Mouse (Mus musculus): ENCODE results near the gene Gpr108. TPM values are rescaled to one million over a fixed set of nuclear protein-coding genes. Genes with fewer than 3 reads are reported as not detected.
A peak's percentile ranks its signal among the peaks of the same experiment; 100 is the strongest.

Gene Gpr108
- polyA plus RNA-seq, 1 experiment from 2014 or later, result 61.7 TPM

GRCm38 (mm10) chr17:57231321-57231771 is 16.9 kb downstream of the Gpr108 start:
- no peaks in the 10 kb centered on the region for H3K27me3 ChIP-seq
- DNase-seq (ENCODE audit: low read depth, low spot score) (no peak), ATAC-seq (no peak)
- CTCF ChIA-PET, result interaction anchor here (0.9 to 2.1 kb wide), 4 partner anchors 9 to 103 kb away, joined by 3 to 12 read pairs (median 4); partner anchors contain the start of gene Gpr108
- POLR2A ChIA-PET, result interaction anchor here (0.6 kb wide), 1 partner anchor 42 kb away, joined by 4 read pairs; no protein-coding TSS in a partner anchor
- no peak for TF ChIP-seq CTCF (IDR thresholded peaks at IDR 0.05)
- in situ Hi-C loops (cut with MboI; ENCODE audit: low pct_unique_long_range_greater_than_20kb), result no loop called here

GRCm38 (mm10) chr17:57230728-57231125 is 17.5 kb downstream of the Gpr108 start:
- no peaks in the 10 kb centered on the region for H3K27me3 ChIP-seq
- ATAC-seq (no peak), DNase-seq (ENCODE audit: low read depth, low spot score) (no peak)
- in situ Hi-C loops (cut with MboI; ENCODE audit: low pct_unique_long_range_greater_than_20kb), result no loop called here
- ChIA-PET CTCF (interaction anchor here (0.9 to 2.1 kb wide), 5 partner anchors 9 to 103 kb away, joined by 3 to 12 read pairs (median 5); partner anchors contain the start of gene Gpr108), POLR2A (no interaction called here)
- TF ChIP-seq CTCF (IDR thresholded peaks at IDR 0.05), result no peak

GRCm38 (mm10) chr17:57229851-57230727 is 18.2 kb downstream of the Gpr108 start:
- H3K27me3 ChIP-seq, result no peaks in the 10 kb centered on the region
- TF ChIP-seq CTCF (IDR thresholded peaks at IDR 0.05), result no peak
- DNase-seq (ENCODE audit: low read depth, low spot score), result no peak

GRCm38 (mm10) chr17:57228873-57229272 is 19.4 kb downstream of the Gpr108 start:
- TF ChIP-seq CTCF (IDR thresholded peaks at IDR 0.05), result no peak
- ChIA-PET POLR2A (interaction anchor here (1.5 kb wide), 1 partner anchor 15 kb away, joined by 5 read pairs; no protein-coding TSS in a partner anchor), CTCF (interaction anchor here (1.5 to 1.7 kb wide), 2 partner anchors 9 to 48 kb away, joined by 3 to 8 read pairs; no protein-coding TSS in a partner anchor)
- ATAC-seq (no peak), DNase-seq (ENCODE audit: low read depth, low spot score) (no peak)
- H3K27me3 ChIP-seq, result no peaks in the 10 kb centered on the region
- in situ Hi-C loops (cut with MboI; ENCODE audit: low pct_unique_long_range_greater_than_20kb), result no loop called here

More at GRCm38 (mm10) chr17:57229851-57230727, 18.2 kb downstream of the Gpr108 start:
- ChIA-PET CTCF (interaction anchor here (0.8 to 2.1 kb wide), 5 partner anchors 10 to 105 kb away, joined by 3 to 12 read pairs (median 5); partner anchors contain the start of gene Gpr108), POLR2A (interaction anchor here (1.5 kb wide), 1 partner anchor 14 kb away, joined by 5 read pairs; no protein-coding TSS in a partner anchor)
- no peak for ATAC-seq
- in situ Hi-C loops (cut with MboI; ENCODE audit: low pct_unique_long_range_greater_than_20kb), result no loop called here

- H3K27me3 ChIP-seq, result no peaks in the 10 kb centered on the region
- CTCF ChIA-PET, result interaction anchor here (0.9 to 1.7 kb wide), 4 partner anchors 8 to 49 kb away, joined by 3 to 8 read pairs (median 4); partner anchors contain the start of gene Gpr108
- TF ChIP-seq CTCF (IDR thresholded peaks at IDR 0.05), result no peak
- peak; percentile 40 for ATAC-seq
- POLR2A ChIA-PET, result no interaction called here
- in situ Hi-C loops (cut with MboI; ENCODE audit: low pct_unique_long_range_greater_than_20kb), result no loop called here
- no peak for DNase-seq (ENCODE audit: low read depth, low spot score)
These were observed 20.2 kb downstream of the Gpr108 start, which contains the start of gene C3 for GRCm38 (mm10) chr17:57228014-57228413. TSS of gene C3 (minus strand) at chr17:57228136.

GRCm38 (mm10) chr17:57227468-57227867 is 20.8 kb downstream of the Gpr108 start:
- ATAC-seq (no peak), DNase-seq (ENCODE audit: low read depth, low spot score) (no peak)
- in situ Hi-C loops (cut with MboI; ENCODE audit: low pct_unique_long_range_greater_than_20kb), result no loop called here
- H3K27me3 ChIP-seq, result no peaks in the 10 kb centered on the region
- ChIA-PET POLR2A (no interaction called here), CTCF (interaction anchor here (0.9 to 1.7 kb wide), 4 partner anchors 8 to 21 kb away, joined by 3 to 8 read pairs (median 4); partner anchors contain the start of gene Gpr108)
- no peak for TF ChIP-seq CTCF (IDR thresholded peaks at IDR 0.05)

- no peak for TF ChIP-seq CTCF (IDR thresholded peaks at IDR 0.05)
- ATAC-seq (no peak), DNase-seq (ENCODE audit: low read depth, low spot score) (no peak)
- in situ Hi-C loops (cut with MboI; ENCODE audit: low pct_unique_long_range_greater_than_20kb), result no loop called here
- CTCF ChIA-PET, result interaction anchor here (0.7 to 6.8 kb wide), 4 partner anchors 11 to 113 kb away, joined by 3 to 46 read pairs (median 3); no protein-coding TSS in a partner anchor
- POLR2A ChIA-PET, result interaction anchor here (1.1 kb wide), 1 partner anchor 51 kb away, joined by 3 read pairs; no protein-coding TSS in a partner anchor
- no peaks in the 10 kb centered on the region for H3K27me3 ChIP-seq
These were observed 24.9 kb downstream of the Gpr108 start for GRCm38 (mm10) chr17:57223313-57223712.

GRCm38 (mm10) chr17:57221911-57222310 is 26.3 kb downstream of the Gpr108 start:
- ATAC-seq (no peak), DNase-seq (ENCODE audit: low read depth, low spot score) (no peak)
- no peak for TF ChIP-seq CTCF (IDR thresholded peaks at IDR 0.05)
- ChIA-PET CTCF (interaction anchor here (6.8 kb wide), 1 partner anchor 54 kb away, joined by 46 read pairs; no protein-coding TSS in a partner anchor), POLR2A (no interaction called here)
- in situ Hi-C loops (cut with MboI; ENCODE audit: low pct_unique_long_range_greater_than_20kb), result no loop called here
- H3K27me3 ChIP-seq, result no peaks in the 10 kb centered on the region

GRCm38 (mm10) chr17:57219884-57220207 is 28.4 kb downstream of the Gpr108 start:
- no peak for TF ChIP-seq CTCF (IDR thresholded peaks at IDR 0.05)
- in situ Hi-C loops (cut with MboI; ENCODE audit: low pct_unique_long_range_greater_than_20kb), result loop anchor here (5.0 kb wide), 2 partner anchors 57 to 112 kb away; partner anchors contain the start of gene Vav1
- no peak for DNase-seq (ENCODE audit: low read depth, low spot score)
- no peak for ATAC-seq
- H3K27me3 ChIP-seq, result no peaks in the 10 kb centered on the region
- POLR2A ChIA-PET, result interaction anchor here (0.6 to 1.2 kb wide), 2 partner anchors 57 to 1146 kb away, joined by 3 to 4 read pairs; no protein-coding TSS in a partner anchor
- CTCF ChIA-PET, result interaction anchor here (0.7 to 6.8 kb wide), 18 partner anchors 8 to 141 kb away, joined by 3 to 46 read pairs (median 5); partner anchors contain the start of genes C3 and Gpr108

Data from Patski (cell line).